Mouse (Mus musculus): ENCODE measurements around the gene Mycbp. TPM values are rescaled to one million over a fixed set of nuclear protein-coding genes. Genes with fewer than 3 reads are reported as not detected.
A peak's percentile ranks its signal among the peaks of the same experiment; 100 is the strongest.

Mycbp gene
- polyA plus RNA-seq, 1 experiment, result 21.8 TPM

DNA sequence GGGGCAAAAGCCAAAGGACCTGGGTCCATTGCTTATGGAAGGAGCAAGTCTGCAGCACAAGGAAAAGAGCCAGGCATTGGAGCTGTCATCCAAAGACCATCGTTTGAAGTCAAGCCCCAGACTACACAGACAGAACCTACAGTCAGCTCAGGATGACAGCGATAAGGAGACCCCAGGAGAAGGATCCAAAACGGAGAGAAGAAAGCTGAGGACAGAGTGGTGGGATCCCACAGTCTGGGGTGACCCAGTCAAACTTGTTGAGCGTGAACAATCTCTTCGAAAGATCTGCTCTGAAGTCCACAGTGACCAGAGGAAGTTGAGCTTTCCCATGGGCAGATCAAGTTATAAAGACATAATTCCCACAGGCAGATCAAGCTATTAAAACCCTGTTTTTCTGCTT is 44.0 kb upstream of the Mycbp start:
- H3K79me3 ChIP-seq (ENCODE audit: low read depth), result no peaks in the 10 kb centered on the region
- H3ac ChIP-seq (ENCODE audit: control insufficient read depth, insufficient read length, low read depth), result no peak overlapping the region
- H3K79me2 ChIP-seq (ENCODE audit: control insufficient read depth, insufficient read depth), result no peaks in the 10 kb centered on the region
- H3K27me3 ChIP-seq (ENCODE audit: control insufficient read depth, insufficient read depth, insufficient read length), result peaks cover 16% of the 10 kb centered on the region
- no peaks in the 10 kb centered on the region for H3K36me3 ChIP-seq (ENCODE audit: control insufficient read depth, insufficient read depth)
- H3K4me3 ChIP-seq (ENCODE audit: insufficient read depth, poor library complexity, severe bottlenecking), result no peak overlapping the region
- TF ChIP-seq FOSL1 (IDR thresholded peaks at IDR 0.05; ENCODE audit: insufficient read depth, low read length, poor library complexity, severe bottlenecking), result no peak
- no peak for TF ChIP-seq MAX (IDR thresholded peaks at IDR 0.05)
- TF ChIP-seq MYOG (IDR thresholded peaks at IDR 0.05; ENCODE audit: control insufficient read depth, extremely low read depth, insufficient read length), result no peak
- no peak for TF ChIP-seq CTCF (IDR thresholded peaks at IDR 0.05; ENCODE audit: control insufficient read depth, insufficient read depth, insufficient read length)
- no peak for TF ChIP-seq MYOD1 (IDR thresholded peaks at IDR 0.05; ENCODE audit: control insufficient read depth, insufficient read length, low read depth)

DNA sequence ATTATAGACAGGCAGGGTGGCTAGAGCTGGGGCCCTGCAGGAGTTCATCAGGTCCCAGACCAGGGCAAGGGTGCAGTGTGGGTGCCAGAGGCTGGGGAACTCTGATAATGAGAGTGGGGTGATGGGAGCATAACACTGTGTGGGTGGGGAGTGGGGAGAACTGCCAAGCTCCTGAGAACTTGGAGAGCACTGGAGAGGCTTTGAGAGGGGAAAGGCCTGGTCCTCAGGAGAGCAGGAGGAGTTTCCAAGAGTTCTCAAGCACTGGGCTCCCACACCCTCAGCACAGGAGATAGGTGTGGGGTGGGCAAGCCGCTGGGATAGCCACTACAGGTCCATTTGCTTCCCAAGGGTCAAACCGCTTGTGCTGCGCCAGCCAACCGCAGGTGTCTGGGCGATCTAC is 10.9 kb upstream of the Mycbp start:
- Histone ChIP-seq H3K4me3 (ENCODE audit: insufficient read depth, poor library complexity, severe bottlenecking) (no peak overlapping the region), H3K79me2 (ENCODE audit: control insufficient read depth, insufficient read depth) (no peaks in the 10 kb centered on the region), H3ac (ENCODE audit: control insufficient read depth, insufficient read length, low read depth) (no peak overlapping the region), H3K27me3 (ENCODE audit: control insufficient read depth, insufficient read depth, insufficient read length) (no peaks in the 10 kb centered on the region), H3K36me3 (ENCODE audit: control insufficient read depth, insufficient read depth) (no peaks in the 10 kb centered on the region), H3K79me3 (ENCODE audit: low read depth) (no peaks in the 10 kb centered on the region)
- TF ChIP-seq CEBPB (IDR thresholded peaks at IDR 0.05; ENCODE audit: low read depth), result no peak
- TF ChIP-seq USF1 (IDR thresholded peaks at IDR 0.05; ENCODE audit: low read depth), result no peak
- no peak for TF ChIP-seq FOSL1 (IDR thresholded peaks at IDR 0.05; ENCODE audit: insufficient read depth, low read length, poor library complexity, severe bottlenecking)
- TF ChIP-seq MYOG (IDR thresholded peaks at IDR 0.05; ENCODE audit: control insufficient read depth, extremely low read depth, insufficient read length), result no peak
- TF ChIP-seq CTCF (IDR thresholded peaks at IDR 0.05; ENCODE audit: control insufficient read depth, insufficient read depth, insufficient read length), result no peak
- TF ChIP-seq MYOD1 (IDR thresholded peaks at IDR 0.05; ENCODE audit: control insufficient read depth, insufficient read length, low read depth), result no peak
- TF ChIP-seq MAX (IDR thresholded peaks at IDR 0.05), result no peak

DNA sequence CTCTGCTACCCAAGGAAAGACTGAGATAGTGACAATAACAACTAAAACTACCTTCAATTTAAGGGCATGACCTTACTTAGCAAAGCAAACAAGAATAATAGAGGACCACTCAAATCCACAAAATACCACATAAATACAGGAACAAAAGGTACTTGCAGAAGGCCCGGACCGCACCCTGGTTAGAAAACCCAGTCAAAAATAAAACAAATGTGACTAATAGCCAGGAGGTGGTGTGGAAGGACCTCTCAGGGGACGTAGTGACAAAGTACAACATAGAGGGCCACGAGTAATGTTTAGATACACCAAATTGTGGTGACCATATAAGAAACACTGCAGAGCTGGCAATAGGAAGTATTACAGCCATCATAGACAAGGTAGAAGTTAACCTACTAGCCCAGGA is 10.3 kb upstream of the Mycbp start:
- Histone ChIP-seq H3K79me3 (ENCODE audit: low read depth) (no peaks in the 10 kb centered on the region), H3K27me3 (ENCODE audit: control insufficient read depth, insufficient read depth, insufficient read length) (no peaks in the 10 kb centered on the region), H3K79me2 (ENCODE audit: control insufficient read depth, insufficient read depth) (no peaks in the 10 kb centered on the region), H3K4me3 (ENCODE audit: insufficient read depth, poor library complexity, severe bottlenecking) (no peak overlapping the region), H3ac (ENCODE audit: control insufficient read depth, insufficient read length, low read depth) (no peak overlapping the region), H3K36me3 (ENCODE audit: control insufficient read depth, insufficient read depth) (no peaks in the 10 kb centered on the region)
- TF ChIP-seq FOSL1 (IDR thresholded peaks at IDR 0.05; ENCODE audit: insufficient read depth, low read length, poor library complexity, severe bottlenecking), result no peak
- TF ChIP-seq MYOG (IDR thresholded peaks at IDR 0.05; ENCODE audit: control insufficient read depth, extremely low read depth, insufficient read length), result no peak
- no peak for TF ChIP-seq CTCF (IDR thresholded peaks at IDR 0.05; ENCODE audit: control insufficient read depth, insufficient read depth, insufficient read length)
- TF ChIP-seq USF1 (IDR thresholded peaks at IDR 0.05; ENCODE audit: low read depth), result no peak
- TF ChIP-seq MYOD1 (IDR thresholded peaks at IDR 0.05; ENCODE audit: control insufficient read depth, insufficient read length, low read depth), result no peak
- TF ChIP-seq CEBPB (IDR thresholded peaks at IDR 0.05; ENCODE audit: low read depth), result no peak
- no peak for TF ChIP-seq MAX (IDR thresholded peaks at IDR 0.05)

DNA sequence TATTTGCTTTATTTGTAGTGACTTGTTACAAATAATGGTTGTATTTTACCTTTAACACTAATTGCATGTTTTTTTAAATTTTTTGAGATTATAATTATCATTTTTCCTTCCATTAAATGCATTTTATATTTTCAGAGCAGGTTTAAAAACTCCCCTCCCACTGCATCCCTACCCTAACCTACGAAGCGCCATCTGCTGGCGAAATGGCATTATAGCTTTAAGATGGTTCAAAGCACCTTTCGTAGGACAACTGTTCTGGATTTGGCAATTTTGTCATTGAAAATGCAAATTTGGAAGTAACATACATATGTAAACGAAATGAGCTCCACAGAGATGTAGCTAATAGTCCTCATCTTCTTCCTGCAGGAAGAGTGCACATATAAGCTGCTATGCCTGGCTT is 5.9 kb upstream of the Mycbp start:
- no peaks in the 10 kb centered on the region for H3K27me3 ChIP-seq (ENCODE audit: control insufficient read depth, insufficient read depth, insufficient read length)
- peak; percentile 42 for TF ChIP-seq CTCF (IDR thresholded peaks at IDR 0.05; ENCODE audit: control insufficient read depth, insufficient read depth, insufficient read length)
- no peak for TF ChIP-seq MYOD1 (IDR thresholded peaks at IDR 0.05; ENCODE audit: control insufficient read depth, insufficient read length, low read depth)
- no peak for TF ChIP-seq MYOG (IDR thresholded peaks at IDR 0.05; ENCODE audit: control insufficient read depth, extremely low read depth, insufficient read length)
- no peaks in the 10 kb centered on the region for H3K79me3 ChIP-seq (ENCODE audit: low read depth)
- H3K36me3 ChIP-seq (ENCODE audit: control insufficient read depth, insufficient read depth), result no peaks in the 10 kb centered on the region
- no peaks in the 10 kb centered on the region for H3K79me2 ChIP-seq (ENCODE audit: control insufficient read depth, insufficient read depth)
- H3ac ChIP-seq (ENCODE audit: control insufficient read depth, insufficient read length, low read depth), result no peak overlapping the region
- H3K4me3 ChIP-seq (ENCODE audit: insufficient read depth, poor library complexity, severe bottlenecking), result no peak overlapping the region

DNA sequence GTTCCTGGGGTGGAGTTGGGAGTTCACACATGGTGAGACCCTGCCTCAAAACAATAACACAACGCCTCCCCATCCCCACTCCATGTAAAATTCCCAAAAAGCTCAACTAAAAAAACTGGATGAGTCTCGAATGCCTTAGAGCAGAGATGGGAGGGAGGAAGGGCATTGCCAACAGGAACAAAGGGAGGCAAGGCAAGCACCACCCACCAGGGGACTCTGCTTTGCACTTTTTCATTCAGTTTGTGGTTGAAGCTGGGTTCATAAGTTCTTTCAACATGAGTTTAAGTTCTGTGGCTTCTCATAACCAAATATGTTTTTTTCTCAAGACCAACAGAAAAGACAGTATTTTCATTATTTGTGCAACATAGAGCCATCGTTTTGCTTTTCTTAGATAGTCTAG is 1.2 kb upstream of the Mycbp start:
- Histone ChIP-seq H3K27me3 (ENCODE audit: control insufficient read depth, insufficient read depth, insufficient read length) (no peaks in the 10 kb centered on the region), H3K36me3 (ENCODE audit: control insufficient read depth, insufficient read depth) (peaks cover under 1% of the 10 kb centered on the region), H3K79me2 (ENCODE audit: control insufficient read depth, insufficient read depth) (peaks cover 32% of the 10 kb centered on the region), H3K79me3 (ENCODE audit: low read depth) (peaks cover 19% of the 10 kb centered on the region), H3K4me3 (ENCODE audit: insufficient read depth, poor library complexity, severe bottlenecking) (no peak overlapping the region), H3ac (ENCODE audit: control insufficient read depth, insufficient read length, low read depth) (no peak overlapping the region)
- TF ChIP-seq CEBPB (IDR thresholded peaks at IDR 0.05; ENCODE audit: low read depth) (no peak), FOSL1 (IDR thresholded peaks at IDR 0.05; ENCODE audit: insufficient read depth, low read length, poor library complexity, severe bottlenecking) (no peak), MAX (IDR thresholded peaks at IDR 0.05) (no peak), CTCF (IDR thresholded peaks at IDR 0.05; ENCODE audit: control insufficient read depth, insufficient read depth, insufficient read length) (no peak), USF1 (IDR thresholded peaks at IDR 0.05; ENCODE audit: low read depth) (no peak), MYOD1 (IDR thresholded peaks at IDR 0.05; ENCODE audit: control insufficient read depth, insufficient read length, low read depth) (no peak), MYOG (IDR thresholded peaks at IDR 0.05; ENCODE audit: control insufficient read depth, extremely low read depth, insufficient read length) (no peak)

DNA sequence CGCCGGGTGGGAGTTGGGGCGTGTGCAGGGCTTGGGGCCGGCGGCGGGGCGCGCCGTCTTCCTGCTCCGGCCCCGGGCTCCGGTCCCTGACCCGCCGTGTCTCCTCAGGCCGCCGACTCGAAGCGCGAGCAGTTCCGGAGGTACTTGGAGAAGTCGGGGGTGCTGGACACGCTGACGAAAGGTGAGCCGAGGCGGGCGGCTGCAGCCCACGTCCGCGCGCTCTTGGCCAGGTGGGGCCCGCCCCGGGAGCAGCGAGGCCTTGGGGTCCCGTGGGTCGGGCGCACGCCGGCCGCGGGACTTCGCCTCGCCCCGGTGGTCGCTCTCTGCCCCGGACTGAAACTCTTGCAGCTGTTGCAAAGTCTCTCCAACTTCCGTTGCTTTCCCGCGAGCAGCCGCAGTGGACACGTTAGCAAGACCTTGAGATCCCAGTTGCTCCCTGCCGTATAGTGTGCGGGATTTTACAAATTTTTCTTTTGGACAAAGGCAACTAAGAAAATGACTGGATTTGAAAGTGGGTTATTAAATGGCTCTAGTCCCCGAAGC is 565 bp downstream of the Mycbp start:
- Histone ChIP-seq H3K79me2 (ENCODE audit: control insufficient read depth, insufficient read depth) (peaks cover 49% of the 10 kb centered on the region), H3K27me3 (ENCODE audit: control insufficient read depth, insufficient read depth, insufficient read length) (no peaks in the 10 kb centered on the region), H3ac (ENCODE audit: control insufficient read depth, insufficient read length, low read depth) (peak overlapping the region; percentile 67), H3K4me3 (ENCODE audit: insufficient read depth, poor library complexity, severe bottlenecking) (peak overlapping the region; percentile 60), H3K79me3 (ENCODE audit: low read depth) (peaks cover 29% of the 10 kb centered on the region), H3K36me3 (ENCODE audit: control insufficient read depth, insufficient read depth) (peaks cover 19% of the 10 kb centered on the region)
- TF ChIP-seq MYOD1 (IDR thresholded peaks at IDR 0.05; ENCODE audit: control insufficient read depth, insufficient read length, low read depth), result peak; percentile 42
- TF ChIP-seq MAX (IDR thresholded peaks at IDR 0.05), result no peak
